Mouse (Mus musculus): ENCODE results near the gene Nrp1.

Nrp1 gene

DNA sequence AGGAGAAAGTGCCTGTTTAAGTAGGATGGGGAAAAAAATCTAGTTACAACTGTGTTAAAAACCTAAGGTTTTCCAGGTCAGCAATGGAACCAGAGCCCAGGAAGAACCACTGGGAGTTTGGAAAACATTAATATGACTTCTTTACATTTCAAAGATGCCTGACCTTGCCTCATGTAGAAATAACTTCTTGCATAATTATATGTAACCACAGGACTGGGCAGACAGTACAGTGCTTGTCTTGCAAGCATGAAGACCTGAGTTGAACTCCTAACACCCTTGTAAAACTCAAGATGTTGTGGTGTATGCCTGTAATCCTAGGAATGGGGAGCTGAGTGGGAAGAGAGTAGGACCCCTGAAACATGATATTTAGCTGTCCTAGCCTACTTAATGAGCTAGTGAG lies 61.6 kb downstream of the Nrp1 start:
- DNase-seq (ENCODE audit: low spot score in 2 of 2) = no peak

DNA sequence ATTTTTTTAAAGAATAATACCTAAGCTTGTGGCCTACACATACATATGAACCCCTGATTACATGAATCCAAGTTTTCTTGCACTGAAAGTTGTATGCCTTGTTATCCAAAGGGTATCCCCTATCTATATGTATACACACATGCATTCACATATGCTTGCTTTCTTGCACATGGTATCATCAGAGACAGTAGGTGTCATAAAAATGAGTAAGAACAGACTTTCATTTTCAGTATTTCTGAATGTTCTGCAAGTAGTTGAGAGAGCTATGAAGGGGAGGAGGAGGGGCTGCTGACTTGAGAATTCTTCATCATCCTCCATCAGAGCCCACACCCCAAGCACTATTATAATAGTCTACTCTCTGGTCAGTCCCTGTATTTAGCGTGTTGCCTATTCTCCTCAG lies 62.0 kb downstream of the Nrp1 start:
- no peak for DNase-seq (ENCODE audit: low spot score in 2 of 2)

DNA sequence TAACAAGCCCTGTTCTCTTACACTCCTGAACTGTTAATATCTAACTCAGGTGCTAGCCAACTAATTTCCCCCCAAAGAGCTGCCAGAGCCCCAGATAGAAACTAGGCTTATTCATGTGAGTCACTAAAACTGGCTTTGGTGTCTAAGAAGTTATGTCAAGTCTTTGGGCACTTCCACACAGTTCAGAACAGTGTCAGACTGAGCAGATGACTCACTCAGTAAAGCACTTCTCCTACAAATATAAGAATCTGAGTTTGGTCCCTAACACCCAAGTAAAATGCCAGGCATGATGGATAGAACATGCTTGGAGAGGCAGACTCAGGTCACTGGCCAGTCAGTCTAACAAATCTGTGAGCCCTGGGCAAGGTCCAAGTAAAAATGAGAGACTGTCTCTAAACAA lies 65.4 kb downstream of the Nrp1 start:
- no peak for DNase-seq (ENCODE audit: low spot score in 2 of 2)

DNA sequence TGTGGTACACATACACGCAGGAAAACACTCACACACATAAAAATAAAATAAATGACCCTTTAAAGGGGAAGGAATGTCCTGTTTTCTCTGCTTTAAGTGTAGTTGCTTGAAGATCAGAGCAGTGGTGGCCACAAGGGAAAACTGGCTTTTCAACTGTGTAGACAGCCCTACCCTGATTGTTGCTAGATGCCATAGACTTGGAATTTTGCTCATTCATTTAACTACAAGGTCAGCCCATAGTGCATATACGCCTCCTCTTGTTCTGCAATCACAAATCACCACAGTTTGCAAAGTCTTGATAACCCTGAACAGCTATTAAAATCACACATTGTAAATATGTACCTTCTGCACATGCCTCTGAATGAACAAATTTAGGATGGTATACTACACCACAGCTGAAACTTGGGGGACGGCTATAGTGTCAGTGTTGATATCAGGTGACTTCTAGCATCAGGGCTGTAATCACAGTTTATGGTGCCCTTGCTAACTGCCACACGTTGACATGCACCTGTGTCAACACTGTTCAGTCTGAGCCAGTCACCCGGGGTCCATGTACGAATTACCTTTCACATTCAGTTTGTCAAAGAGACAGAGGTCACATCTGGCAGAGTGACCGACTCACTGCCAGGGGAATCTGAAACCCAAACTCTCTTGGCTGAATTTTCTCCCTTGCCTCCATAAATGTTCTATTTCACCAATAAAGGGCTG lies 66.4 kb downstream of the Nrp1 start:
- DNase-seq (ENCODE audit: low spot score in 2 of 2) = no peak

DNA sequence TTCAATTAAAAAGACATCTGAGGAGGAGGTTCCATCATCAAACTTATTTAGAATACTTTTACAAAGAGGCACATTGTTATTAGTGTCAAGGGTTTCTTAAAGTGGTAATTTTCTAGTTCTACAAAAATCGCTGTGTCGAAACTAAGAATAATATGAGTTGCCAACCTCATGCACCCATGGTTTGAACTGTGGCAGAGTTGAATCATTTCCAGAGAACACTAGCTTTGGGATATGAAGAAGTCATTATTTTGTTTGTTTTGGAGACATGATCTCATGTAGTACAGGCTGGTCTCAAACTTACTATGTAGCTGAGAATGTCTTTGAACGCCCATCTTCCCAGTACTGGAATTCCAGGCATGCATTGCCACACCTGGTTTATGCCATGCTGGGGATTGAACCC lies 68.7 kb downstream of the Nrp1 start:
- DNase-seq (ENCODE audit: low spot score in 2 of 2) = no peak

DNA sequence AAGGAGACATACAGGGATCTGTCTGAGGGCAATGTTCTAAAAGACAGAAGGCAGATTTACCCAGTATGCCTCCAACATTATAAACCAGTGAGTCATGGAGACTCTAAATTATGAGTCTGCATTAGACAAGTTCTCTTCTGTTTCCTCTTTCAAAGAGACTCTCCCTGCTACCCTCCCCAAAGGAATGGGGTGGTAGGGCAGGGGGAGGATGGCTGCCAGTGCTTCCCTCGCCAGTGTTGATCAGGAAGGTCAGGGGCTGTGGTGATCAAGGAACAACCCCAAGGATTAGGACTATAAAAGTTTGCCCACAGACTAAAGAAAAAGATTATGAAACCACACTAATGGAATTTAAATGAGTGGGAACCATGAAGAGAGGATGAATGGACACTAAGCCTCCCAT lies 70.6 kb downstream of the Nrp1 start:
- no peak for DNase-seq (ENCODE audit: low spot score in 2 of 2)

DNA sequence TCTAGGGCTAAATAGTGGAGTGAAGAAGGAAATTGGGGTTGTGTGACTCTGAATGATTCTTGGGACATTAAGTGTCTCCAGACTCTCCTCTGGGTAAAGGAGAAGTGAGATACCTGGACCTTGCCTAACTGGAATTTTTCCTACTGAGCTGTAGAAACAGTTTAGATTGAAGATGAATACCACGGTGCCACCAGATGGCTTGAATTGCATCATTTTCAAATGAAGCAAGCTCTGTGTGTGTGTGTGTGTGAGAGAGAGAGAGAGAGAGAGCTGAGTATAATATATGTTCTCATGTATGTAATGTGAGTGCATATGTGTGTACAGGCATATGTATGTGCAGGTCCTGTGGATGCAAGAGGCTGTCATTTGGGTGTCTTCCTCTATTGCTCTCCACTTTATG lies 72.7 kb downstream of the Nrp1 start:
- no peak for DNase-seq (ENCODE audit: low spot score in 2 of 2)

DNA sequence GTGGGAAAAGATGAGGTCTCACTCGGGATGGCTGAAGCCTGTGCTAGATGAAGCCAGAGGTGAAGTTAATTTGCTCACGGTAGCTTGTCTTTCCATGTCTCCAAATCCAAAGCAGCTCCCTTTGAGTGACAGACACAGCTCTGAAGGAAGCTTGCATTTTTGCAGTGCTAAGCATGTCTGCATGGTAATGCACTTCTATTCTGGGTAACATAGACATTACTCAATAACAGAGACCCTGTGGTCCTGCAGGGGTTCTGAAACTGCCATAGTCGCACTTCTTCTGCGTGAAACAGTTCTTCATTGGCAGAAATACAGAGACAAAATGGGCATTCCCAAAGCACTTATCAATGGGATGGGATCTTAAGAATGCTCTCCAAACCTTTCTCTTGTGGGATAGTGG lies 77.3 kb downstream of the Nrp1 start:
- no peak for DNase-seq (ENCODE audit: low spot score in 2 of 2)

DNA sequence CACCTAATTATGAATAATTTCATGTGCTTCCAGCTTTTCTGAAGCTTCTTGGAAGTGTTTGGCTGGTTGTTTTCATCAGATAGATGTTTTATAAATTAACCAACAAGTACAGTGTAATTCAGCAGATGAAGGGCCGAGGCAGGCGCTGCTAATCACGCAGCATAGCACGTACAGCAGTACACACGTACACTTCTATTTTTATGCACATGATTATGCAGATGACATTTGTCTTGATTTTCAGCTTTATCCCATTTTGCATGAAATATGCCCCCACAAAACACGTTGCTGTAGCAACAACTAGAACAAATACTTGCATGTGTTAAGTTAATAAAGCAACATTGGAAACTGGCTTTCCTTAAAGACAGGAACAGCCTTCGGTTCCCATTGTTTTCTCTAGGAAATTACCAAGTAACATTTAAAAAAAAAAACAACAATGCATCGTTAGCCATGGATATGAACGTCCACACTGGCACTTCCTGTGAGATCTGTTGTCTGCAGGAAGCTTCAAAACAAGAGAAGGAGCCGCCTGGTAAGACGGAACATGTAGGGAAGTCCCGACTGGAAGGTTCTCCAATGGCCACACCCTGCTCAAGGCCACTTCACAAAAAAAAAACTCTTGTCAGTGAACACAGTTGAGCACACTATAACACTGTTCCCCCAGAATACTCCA lies 78.9 kb downstream of the Nrp1 start:
- peak in 1 of 2 experiments; percentile 7 for DNase-seq (ENCODE audit: low spot score in 2 of 2)

DNA sequence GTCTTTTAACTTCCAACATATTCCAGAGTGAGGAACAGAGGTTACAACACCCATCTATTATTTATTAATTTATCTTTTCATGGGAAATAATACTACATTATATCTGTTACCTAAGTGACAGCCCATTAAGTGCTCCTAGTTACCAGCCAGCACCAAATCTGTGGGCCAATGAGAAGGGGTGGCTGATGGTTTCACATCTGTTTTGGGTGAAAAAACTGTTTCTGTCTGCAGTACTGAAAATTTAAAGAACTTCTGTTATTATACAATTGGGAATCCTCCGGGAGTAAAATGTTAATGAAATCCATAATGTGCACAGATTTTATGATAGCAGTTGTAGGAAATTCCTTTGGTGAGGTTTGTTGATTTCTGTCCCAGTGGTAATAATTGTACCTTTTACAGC lies 83.0 kb downstream of the Nrp1 start:
- DNase-seq (ENCODE audit: low spot score in 2 of 2) = no peak

DNA sequence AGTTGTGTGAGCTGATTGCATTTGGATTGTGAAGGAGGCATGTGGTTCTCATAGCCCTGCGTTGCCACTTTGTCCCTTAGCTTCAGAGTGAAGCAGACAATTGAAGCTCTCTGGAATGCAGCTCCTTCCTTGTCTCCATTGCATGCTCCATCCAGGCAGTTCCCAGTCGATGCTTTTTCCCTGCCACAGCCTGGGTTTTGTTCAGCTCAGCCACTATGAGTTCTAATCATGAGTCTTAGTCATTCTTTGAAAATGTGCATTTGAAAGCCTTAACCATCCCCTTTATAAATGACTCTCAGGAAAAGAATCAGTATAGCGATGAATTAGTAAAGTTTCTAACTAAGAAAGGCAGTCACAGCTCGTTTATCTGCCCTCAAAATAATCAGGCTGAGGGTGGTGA lies 87.2 kb downstream of the Nrp1 start:
- no peak for DNase-seq (ENCODE audit: low spot score in 2 of 2)

DNA sequence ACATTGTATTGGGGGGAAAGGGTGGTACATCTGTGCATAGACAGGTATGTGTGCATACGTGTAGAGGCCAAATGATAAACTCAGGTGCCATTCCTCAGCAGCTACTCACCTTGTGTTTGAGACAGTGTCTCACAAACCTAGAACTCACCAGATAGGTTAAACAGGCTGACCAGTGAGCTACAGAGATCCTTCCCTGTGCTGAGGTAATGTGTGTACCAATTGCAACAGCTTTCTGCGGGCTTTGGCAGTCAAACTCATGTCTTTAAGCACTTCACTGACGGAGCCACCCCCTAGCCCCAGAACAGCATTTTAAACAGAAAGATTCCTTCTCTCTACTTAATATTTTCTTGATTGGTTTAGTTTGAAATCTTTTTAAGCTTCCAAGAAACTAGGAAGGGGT lies 88.2 kb downstream of the Nrp1 start:
- no peak for DNase-seq (ENCODE audit: low spot score in 2 of 2)

DNA sequence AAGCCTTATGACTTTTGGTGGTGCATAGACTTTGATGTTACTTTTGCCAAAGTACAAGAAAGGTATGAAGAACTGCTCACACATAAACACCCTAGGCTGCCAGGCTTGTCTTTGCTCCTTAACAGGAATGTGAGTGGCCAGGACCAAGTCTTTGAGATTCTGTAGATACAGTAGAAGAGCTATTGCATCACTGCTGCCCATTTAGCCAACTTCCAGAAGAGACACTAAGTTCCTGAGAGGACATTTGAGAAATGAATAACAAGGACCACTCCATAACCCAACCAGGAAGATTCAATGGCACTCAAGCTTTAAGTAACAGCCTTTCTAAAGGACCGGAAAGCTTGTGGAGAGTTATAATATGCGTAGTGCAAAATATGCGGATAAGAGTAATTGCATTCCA lies 88.9 kb downstream of the Nrp1 start:
- DNase-seq (ENCODE audit: low spot score in 2 of 2) = no peak

DNA sequence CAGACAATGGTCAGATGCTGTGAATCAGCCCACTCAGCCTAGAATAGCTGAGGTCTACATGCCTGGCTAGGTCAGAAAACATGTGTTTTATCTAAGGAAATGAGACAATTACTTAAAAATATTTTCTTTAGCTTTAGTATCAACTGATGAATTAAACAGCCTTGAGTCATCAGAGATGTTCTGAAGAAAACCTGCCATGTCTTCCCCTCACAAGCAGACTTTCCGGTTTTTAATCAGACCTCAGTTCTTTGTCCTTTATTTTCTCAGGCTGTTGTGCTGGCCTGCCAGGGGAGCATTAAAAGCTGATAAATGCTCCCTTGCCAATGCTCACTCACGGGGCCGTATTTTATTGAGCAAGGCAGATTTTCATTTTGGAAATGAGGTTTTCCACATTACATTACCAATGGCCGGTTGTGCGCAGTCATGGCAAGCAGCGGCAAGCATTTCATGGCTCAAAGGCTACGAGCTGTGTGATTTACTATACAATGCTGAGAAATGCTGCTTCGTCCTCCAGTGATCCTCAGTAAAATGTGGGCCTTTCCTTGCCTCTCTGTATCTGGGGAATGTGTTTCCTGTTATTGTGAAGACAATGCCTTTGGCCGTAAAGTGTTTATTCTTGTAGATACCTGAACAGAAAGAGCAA lies 92.1 kb downstream of the Nrp1 start:
- no peak for DNase-seq (ENCODE audit: low spot score in 2 of 2)

DNA sequence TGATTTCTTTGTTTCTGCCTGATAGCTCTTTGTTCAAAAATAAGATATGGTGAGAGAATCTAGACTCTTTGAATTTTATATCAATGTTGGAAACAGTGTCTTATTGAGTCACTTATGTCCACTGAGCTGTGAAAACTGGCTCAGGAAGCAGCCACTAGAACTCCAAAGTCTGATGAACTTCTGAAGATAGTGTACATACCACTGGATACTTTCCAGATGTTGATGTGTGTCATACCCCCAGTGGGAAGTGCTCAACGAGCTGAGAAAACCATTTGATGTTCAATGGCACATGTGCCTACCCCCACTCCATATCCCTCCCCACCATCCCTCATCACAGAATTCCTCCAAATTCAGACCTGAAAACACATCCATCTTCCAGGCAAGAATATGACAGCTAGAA lies 92.7 kb downstream of the Nrp1 start:
- no peak for DNase-seq (ENCODE audit: low spot score in 2 of 2)

DNA sequence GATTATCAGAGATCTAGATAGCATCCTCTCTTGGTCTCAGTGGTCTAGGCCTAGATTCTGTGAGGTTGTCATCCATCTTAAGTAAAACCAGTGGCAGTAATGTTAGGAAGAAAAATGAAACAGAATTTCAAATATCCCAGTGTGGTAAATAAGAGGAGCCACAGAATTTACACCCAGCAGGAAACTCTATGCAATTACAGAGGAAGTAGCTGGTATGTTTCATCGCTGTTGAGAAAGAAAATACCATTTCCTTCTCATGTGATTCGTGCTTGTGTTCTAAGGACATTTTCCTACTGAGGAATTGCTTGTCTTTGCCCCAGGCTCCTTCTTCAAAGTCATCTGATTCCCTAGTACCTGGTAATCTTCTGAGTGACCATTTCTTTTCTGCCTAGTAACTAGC lies 95.1 kb downstream of the Nrp1 start:
- DNase-seq (ENCODE audit: low spot score in 2 of 2) = no peak

DNA sequence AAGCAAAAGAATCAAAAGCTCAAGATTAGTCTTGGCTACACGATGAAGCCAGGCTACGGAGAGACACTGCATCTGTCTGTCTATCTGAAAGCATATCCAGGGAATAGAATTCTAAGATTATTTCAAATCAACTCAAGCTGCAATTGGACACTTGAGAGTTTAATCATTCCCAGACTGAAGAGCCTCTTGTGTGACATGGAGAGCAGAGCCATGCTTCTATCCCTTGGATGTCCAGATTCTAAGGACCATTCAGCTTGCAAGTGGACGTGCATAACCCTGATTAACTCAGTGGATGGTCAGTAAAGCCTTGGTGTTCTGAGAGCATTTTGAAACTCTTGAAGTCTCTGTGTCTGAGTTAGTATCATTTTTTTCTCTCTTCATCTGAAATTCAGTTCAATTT lies 95.6 kb downstream of the Nrp1 start:
- DNase-seq (ENCODE audit: low spot score in 2 of 2) = no peak

DNA sequence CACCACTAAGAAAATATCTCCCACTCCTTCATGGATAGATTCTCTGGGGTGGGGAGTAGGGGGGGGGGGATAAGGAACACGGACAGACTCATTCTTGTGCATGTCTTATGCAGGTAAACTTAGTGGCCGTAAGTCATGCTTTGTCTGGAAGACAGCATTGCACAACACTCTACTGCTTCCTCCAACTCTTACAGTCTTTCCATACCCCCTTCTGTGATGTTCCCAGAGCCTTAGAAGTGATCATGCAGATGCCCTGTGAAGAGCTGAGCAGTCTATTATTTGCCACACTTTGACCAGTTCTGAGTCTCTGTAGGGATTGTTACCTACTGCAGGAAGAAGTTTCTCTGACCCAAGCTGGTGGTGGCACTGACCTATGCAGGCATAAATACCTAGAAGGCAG lies 98.9 kb downstream of the Nrp1 start:
- DNase-seq (ENCODE audit: low spot score in 2 of 2) = no peak

DNA sequence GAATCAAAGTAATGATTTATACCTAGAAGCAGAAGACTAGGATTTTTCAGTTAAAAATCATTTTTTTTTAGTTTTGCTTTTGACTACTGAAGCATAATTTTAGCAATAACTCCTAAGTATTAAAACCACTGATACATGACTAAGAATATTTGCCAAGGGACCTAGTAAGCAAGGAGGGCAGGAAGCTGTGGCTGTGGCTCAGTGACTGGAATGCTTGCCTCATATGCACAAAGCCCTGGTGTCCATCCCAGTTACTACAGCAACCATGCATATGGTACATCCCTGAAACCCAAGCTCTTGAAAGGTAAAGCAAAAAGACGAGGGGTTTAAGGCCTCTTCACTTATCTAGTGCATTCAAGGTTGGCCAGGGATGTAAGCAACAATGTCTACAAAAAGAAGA lies 101.3 kb downstream of the Nrp1 start:
- no peak for DNase-seq (ENCODE audit: low spot score in 2 of 2)

DNA sequence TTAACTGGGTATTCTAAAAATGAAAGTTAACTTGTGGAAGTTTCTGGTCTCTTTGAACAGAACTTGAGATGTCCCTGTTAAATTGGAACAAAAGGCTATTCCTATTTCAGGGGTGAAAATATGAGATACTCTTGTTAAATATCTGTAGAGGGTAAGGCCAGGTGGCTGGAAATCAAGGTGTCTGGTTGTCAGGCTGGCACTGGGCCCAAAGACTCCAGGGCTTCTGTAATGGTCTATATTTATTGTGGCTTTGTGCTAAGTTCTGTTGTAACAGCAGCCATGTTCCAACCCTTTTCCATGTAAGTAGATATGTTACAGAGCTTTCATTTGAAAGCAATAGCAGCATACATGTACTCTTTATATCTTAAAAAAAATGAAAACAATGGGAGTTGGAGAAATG lies 103.3 kb downstream of the Nrp1 start:
- no peak for DNase-seq (ENCODE audit: low spot score in 2 of 2)

DNA sequence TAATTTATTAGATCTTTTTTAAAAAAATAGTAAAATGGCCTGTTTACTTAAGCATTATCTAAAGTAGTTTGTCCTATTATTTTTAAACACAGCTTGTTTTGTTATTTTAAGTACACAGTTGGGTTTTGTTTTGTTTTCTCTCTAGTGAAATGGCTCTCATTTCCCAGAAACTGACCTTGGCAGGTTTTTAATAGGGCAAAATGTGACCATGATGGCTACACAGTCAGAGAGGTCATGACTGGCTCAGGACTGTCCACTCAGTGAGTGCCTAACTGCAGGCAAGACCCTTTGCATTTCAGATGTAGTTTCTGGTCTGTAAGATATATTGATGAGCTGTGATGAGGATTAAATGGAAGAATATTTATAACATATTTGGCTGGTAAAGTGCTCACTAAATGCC lies 104.8 kb downstream of the Nrp1 start:
- DNase-seq (ENCODE audit: low spot score in 2 of 2) = no peak

DNA sequence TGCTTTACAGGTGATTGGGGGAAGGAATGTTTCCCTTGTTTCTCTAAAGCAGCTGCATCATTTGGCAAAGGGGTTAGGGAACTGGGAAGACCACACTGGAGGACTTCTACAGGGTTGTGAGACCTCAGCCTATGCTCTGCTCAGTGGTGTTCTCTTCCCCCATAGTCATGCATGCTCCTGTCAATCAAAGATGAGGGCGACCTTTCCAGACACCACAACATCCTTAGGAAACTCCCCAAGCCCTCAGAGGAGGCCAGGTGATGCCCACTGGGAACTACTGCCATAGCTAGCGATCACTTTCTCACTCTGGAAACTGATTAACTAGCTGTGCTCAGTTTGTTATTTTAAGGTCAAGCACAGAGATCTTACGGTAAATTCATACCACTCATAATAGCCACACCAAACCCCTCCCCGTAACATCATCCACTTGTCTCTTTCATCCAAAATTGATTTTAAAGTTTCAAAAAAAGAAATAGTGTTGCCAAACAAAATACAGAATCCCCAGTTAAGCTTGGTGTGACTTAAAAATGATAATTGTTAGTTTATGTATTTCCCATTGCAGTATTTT lies 105.7 kb downstream of the Nrp1 start:
- no peak for DNase-seq (ENCODE audit: low spot score in 2 of 2)

DNA sequence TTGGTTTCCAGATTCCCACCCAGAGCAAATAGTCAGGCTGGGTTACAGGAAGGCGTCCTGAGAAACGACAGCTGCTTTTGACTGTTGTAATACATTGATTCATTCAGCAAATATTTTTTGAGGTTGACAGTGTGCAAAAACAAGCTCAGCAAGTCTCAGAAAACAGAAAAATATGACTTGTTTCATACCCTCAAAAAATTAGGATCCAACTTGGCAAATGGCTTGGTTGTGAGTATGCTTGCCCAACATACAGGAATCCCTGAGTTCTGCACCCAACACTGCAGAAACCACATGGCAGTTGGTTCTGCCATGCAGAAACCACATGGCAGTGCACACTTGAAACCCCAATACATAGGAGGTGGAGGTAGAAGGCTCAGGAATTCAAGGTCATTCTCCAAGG lies 107.1 kb downstream of the Nrp1 start:
- DNase-seq (ENCODE audit: low spot score in 2 of 2) = no peak

Measured in left cerebral cortex, adult 9 months (tissue).